Mouse (Mus musculus): Measurements from ENCODE around the gene Ticam1. TPM values are rescaled to one million over a fixed set of nuclear protein-coding genes. Genes with fewer than 3 reads are reported as not detected.
A peak's percentile ranks its signal among the peaks of the same experiment; 100 is the strongest.

Ticam1 gene
- polyA plus RNA-seq, 1 experiment = 96.6 TPM

GRCm38 (mm10) chr17:56282802-56283201 is 6.2 kb upstream of the Ticam1 start:
- Histone ChIP-seq H3K27me3 (ENCODE audit: control insufficient read depth, insufficient read depth, low read length) (no peaks in the 10 kb centered on the region), H3K36me3 (ENCODE audit: control insufficient read depth, insufficient read depth, low read length) (peaks cover 74% of the 10 kb centered on the region), H3K27ac (ENCODE audit: insufficient read depth, low read depth, low read length) (no peak overlapping the region), H3K4me3 (ENCODE audit: low read depth, low read length) (no peak overlapping the region), H3K4me1 (ENCODE audit: control insufficient read depth, insufficient read depth, insufficient read length, low read length) (peaks cover 25% of the 10 kb centered on the region)
- WGBS = 85% methylated on average over 4 of the region's 4 CpGs
- TF ChIP-seq POLR2A (IDR thresholded peaks at IDR 0.05; ENCODE audit: low read depth, low read length) (no peak), CTCF (IDR thresholded peaks at IDR 0.05; ENCODE audit: extremely low read depth, insufficient read length, insufficient replicate concordance, low read depth, low read length) (no peak)

GRCm38 (mm10) chr17:56281193-56281592 is 4.6 kb upstream of the Ticam1 start:
- WGBS = 81% methylated on average over 12 of the region's 12 CpGs
- peaks cover 25% of the 10 kb centered on the region for H3K4me1 ChIP-seq (ENCODE audit: control insufficient read depth, insufficient read depth, insufficient read length, low read length)
- no peaks in the 10 kb centered on the region for H3K27me3 ChIP-seq (ENCODE audit: control insufficient read depth, insufficient read depth, low read length)
- H3K27ac ChIP-seq (ENCODE audit: insufficient read depth, low read depth, low read length) = no peak overlapping the region
- no peak overlapping the region for H3K4me3 ChIP-seq (ENCODE audit: low read depth, low read length)
- peaks cover 65% of the 10 kb centered on the region for H3K36me3 ChIP-seq (ENCODE audit: control insufficient read depth, insufficient read depth, low read length)
- no peak for TF ChIP-seq POLR2A (IDR thresholded peaks at IDR 0.05; ENCODE audit: low read depth, low read length)
- TF ChIP-seq CTCF (IDR thresholded peaks at IDR 0.05; ENCODE audit: extremely low read depth, insufficient read length, insufficient replicate concordance, low read depth, low read length) = no peak

- Histone ChIP-seq H3K27ac (ENCODE audit: insufficient read depth, low read depth, low read length) (no peak overlapping the region), H3K4me3 (ENCODE audit: low read depth, low read length) (no peak overlapping the region), H3K4me1 (ENCODE audit: control insufficient read depth, insufficient read depth, insufficient read length, low read length) (peaks cover 25% of the 10 kb centered on the region), H3K27me3 (ENCODE audit: control insufficient read depth, insufficient read depth, low read length) (no peaks in the 10 kb centered on the region), H3K36me3 (ENCODE audit: control insufficient read depth, insufficient read depth, low read length) (peaks cover 49% of the 10 kb centered on the region)
- TF ChIP-seq CTCF (IDR thresholded peaks at IDR 0.05; ENCODE audit: extremely low read depth, insufficient read length, insufficient replicate concordance, low read depth, low read length) (no peak), POLR2A (IDR thresholded peaks at IDR 0.05; ENCODE audit: low read depth, low read length) (no peak)
- WGBS = 91% methylated on average over 12 of the region's 12 CpGs
These were observed 3.0 kb upstream of the Ticam1 start for GRCm38 (mm10) chr17:56279481-56280155.

- TF ChIP-seq POLR2A (IDR thresholded peaks at IDR 0.05; ENCODE audit: low read depth, low read length) = no peak
- no peak for TF ChIP-seq CTCF (IDR thresholded peaks at IDR 0.05; ENCODE audit: extremely low read depth, insufficient read length, insufficient replicate concordance, low read depth, low read length)
- peak overlapping the region; percentile 87 for H3K27ac ChIP-seq (ENCODE audit: insufficient read depth, low read depth, low read length)
- H3K36me3 ChIP-seq (ENCODE audit: control insufficient read depth, insufficient read depth, low read length) = peaks cover 49% of the 10 kb centered on the region
- 55% methylated on average over 5 of the region's 5 CpGs for WGBS
- H3K4me3 ChIP-seq (ENCODE audit: low read depth, low read length) = no peak overlapping the region
- H3K4me1 ChIP-seq (ENCODE audit: control insufficient read depth, insufficient read depth, insufficient read length, low read length) = peaks cover 37% of the 10 kb centered on the region
- no peaks in the 10 kb centered on the region for H3K27me3 ChIP-seq (ENCODE audit: control insufficient read depth, insufficient read depth, low read length)
These were observed 1.8 kb upstream of the Ticam1 start for GRCm38 (mm10) chr17:56278340-56278739.

GRCm38 (mm10) chr17:56277567-56277893 is 944 bp upstream of the Ticam1 start:
- Histone ChIP-seq H3K4me1 (ENCODE audit: control insufficient read depth, insufficient read depth, insufficient read length, low read length) (peaks cover 37% of the 10 kb centered on the region), H3K27me3 (ENCODE audit: control insufficient read depth, insufficient read depth, low read length) (no peaks in the 10 kb centered on the region), H3K27ac (ENCODE audit: insufficient read depth, low read depth, low read length) (peak overlapping the region; percentile 87), H3K4me3 (ENCODE audit: low read depth, low read length) (no peak overlapping the region), H3K36me3 (ENCODE audit: control insufficient read depth, insufficient read depth, low read length) (peaks cover 42% of the 10 kb centered on the region)
- TF ChIP-seq CTCF (IDR thresholded peaks at IDR 0.05; ENCODE audit: extremely low read depth, insufficient read length, insufficient replicate concordance, low read depth, low read length) (peak; percentile 20; the same call in 1 of the 2 replicates), POLR2A (IDR thresholded peaks at IDR 0.05; ENCODE audit: low read depth, low read length) (no peak)
- 17% methylated on average over 2 of the region's 2 CpGs for WGBS

GRCm38 (mm10) chr17:56275842-56276480 is 625 bp downstream of the Ticam1 start:
- 12% methylated on average over 5 of the region's 5 CpGs for WGBS

GRCm38 (mm10) chr17:56273986-56274385 is 2.6 kb downstream of the Ticam1 start:
- no peak for TF ChIP-seq POLR2A (IDR thresholded peaks at IDR 0.05; ENCODE audit: low read depth, low read length)
- TF ChIP-seq CTCF (IDR thresholded peaks at IDR 0.05; ENCODE audit: extremely low read depth, insufficient read length, insufficient replicate concordance, low read depth, low read length) = no peak
- Histone ChIP-seq H3K4me1 (ENCODE audit: control insufficient read depth, insufficient read depth, insufficient read length, low read length) (peaks cover 34% of the 10 kb centered on the region), H3K27me3 (ENCODE audit: control insufficient read depth, insufficient read depth, low read length) (no peaks in the 10 kb centered on the region), H3K27ac (ENCODE audit: insufficient read depth, low read depth, low read length) (peak overlapping the region; percentile 45), H3K4me3 (ENCODE audit: low read depth, low read length) (peak overlapping the region; percentile 27; the same call in 1 of the 2 replicates), H3K36me3 (ENCODE audit: control insufficient read depth, insufficient read depth, low read length) (peaks cover 50% of the 10 kb centered on the region)
- 84% methylated on average over 5 of the region's 5 CpGs for WGBS

More at GRCm38 (mm10) chr17:56275842-56276480, 625 bp downstream of the Ticam1 start:
- TF ChIP-seq POLR2A (IDR thresholded peaks at IDR 0.05; ENCODE audit: low read depth, low read length) (peak; percentile 43; the same call in 1 of the 2 replicates), CTCF (IDR thresholded peaks at IDR 0.05; ENCODE audit: extremely low read depth, insufficient read length, insufficient replicate concordance, low read depth, low read length) (no peak)
- H3K4me1 ChIP-seq (ENCODE audit: control insufficient read depth, insufficient read depth, insufficient read length, low read length) = peaks cover 38% of the 10 kb centered on the region
- peaks cover 48% of the 10 kb centered on the region for H3K36me3 ChIP-seq (ENCODE audit: control insufficient read depth, insufficient read depth, low read length)
- H3K27ac ChIP-seq (ENCODE audit: insufficient read depth, low read depth, low read length) = peak overlapping the region; percentile 96
- H3K27me3 ChIP-seq (ENCODE audit: control insufficient read depth, insufficient read depth, low read length) = no peaks in the 10 kb centered on the region
- H3K4me3 ChIP-seq (ENCODE audit: low read depth, low read length) = peak overlapping the region; percentile 86

All from small intestine, adult 2 months (tissue).